Mouse (Mus musculus): ENCODE results near the gene Actb.

- TF ChIP-seq CTCF (IDR thresholded peaks at IDR 0.05; ENCODE audit: control insufficient read depth, insufficient read depth, insufficient replicate concordance, low read depth, low read length), result no peak
- TF ChIP-seq POLR2A (IDR thresholded peaks at IDR 0.05; ENCODE audit: control insufficient read depth, low read depth, low read length), result no peak
Observed at GRCm38 (mm10) chr5:142857763-142858229, 48.8 kb downstream of the Actb start.

All from testis, adult 2 months (tissue).